Mouse (Mus musculus) MEL (cell line): ENCODE measurements around the gene Klhl1. TPM values are rescaled to one million over a fixed set of nuclear protein-coding genes. Genes with fewer than 3 reads are reported as not detected.

Experiments used
- DNase-seq: peaks from one replicate; pipeline ENCODE4 v3.0.0; 2011; ENCODE audit warnings: low read depth, low spot score
- H3K27ac ChIP-seq: 2 replicates; pipeline ENCODE4 v1.5.1; 2012; ENCODE audit warnings: low read depth, mild to moderate bottlenecking, control low read depth, low read length, moderate library complexity; ENCODE audit not compliant: control insufficient read depth
- H3K27me3 ChIP-seq, 2 experiments: fragments of 150-350 bp in 1 of 2; sonication (generic) in 1 of 2; 2 replicates each; pipeline ENCODE4 v1.6.1; 2012; ENCODE audit warnings: low read length in 2 of 2, mild to moderate bottlenecking in 2 of 2, improper control_type of control experiment in 1 of 2, moderate library complexity in 1 of 2; ENCODE audit not compliant: insufficient read depth in 2 of 2, control insufficient read depth in 1 of 2
- H3K36me3 ChIP-seq, 2 experiments: 2 replicates each; pipeline ENCODE4 v1.6.1; 2012 to 2014; ENCODE audit warnings: low read length in 2 of 2, improper control_type of control experiment in 1 of 2, inconsistent platforms in 1 of 2, mild to moderate bottlenecking in 1 of 2; ENCODE audit not compliant: insufficient read depth in 2 of 2, control insufficient read depth in 1 of 2
- H3K4me1 ChIP-seq, 2 experiments: fragments of 150-350 bp in 1 of 2; sonication (generic) in 1 of 2; 2 replicates each; pipeline ENCODE4 v1.6.1; 2012; ENCODE audit warnings: low read length in 2 of 2, improper control_type of control experiment in 1 of 2, mild to moderate bottlenecking in 1 of 2; ENCODE audit not compliant: insufficient read depth in 2 of 2, control insufficient read depth in 1 of 2
- H3K4me3 ChIP-seq, 2 experiments: fragments of 150-350 bp in 1 of 2; sonication (generic) in 1 of 2; 2 replicates each; pipeline ENCODE4 v1.5.1; 2012; ENCODE audit warnings: low read depth in 2 of 2, low read length in 2 of 2, mild to moderate bottlenecking in 2 of 2, moderate library complexity in 2 of 2, control low read depth in 1 of 2, improper control_type of control experiment in 1 of 2; ENCODE audit not compliant: control insufficient read depth in 1 of 2, insufficient read depth in 1 of 2
- H3K79me2 ChIP-seq: 2 replicates; pipeline ENCODE4 v1.6.1; 2012; ENCODE audit warnings: mild to moderate bottlenecking, low read length, moderate library complexity; ENCODE audit not compliant: control insufficient read depth, poor library complexity, insufficient read depth
- H3K9ac ChIP-seq: 2 replicates; pipeline ENCODE4 v1.6.1; 2012; ENCODE audit warnings: low read depth, mild to moderate bottlenecking, control low read depth, low read length, moderate library complexity; ENCODE audit not compliant: control insufficient read depth, poor library complexity, severe bottlenecking
- H3K9me3 ChIP-seq: fragments of 150-350 bp; sonication (generic); replicated peaks from 2 replicates; pipeline ENCODE4 v1.6.1; 2012; ENCODE audit warnings: mild to moderate bottlenecking, low read length, improper control_type of control experiment, moderate library complexity; ENCODE audit not compliant: insufficient read depth
- CTCF ChIP-seq, 3 experiments: IDR thresholded peaks in 2 of 3; conservative IDR thresholded peaks in 1 of 3; 2 replicates each; pipeline ENCODE4 v1.5.1; 2011 to 2012; ENCODE audit warnings: low read length in 3 of 3, low read depth in 2 of 3, mild to moderate bottlenecking in 2 of 3, improper control_type of control experiment in 1 of 3, inconsistent platforms in 1 of 3, mixed read lengths in 1 of 3, moderate library complexity in 1 of 3; ENCODE audit not compliant: control insufficient read depth in 1 of 3, insufficient read depth in 1 of 3, poor library complexity in 1 of 3, severe bottlenecking in 1 of 3
- GATA1 ChIP-seq: IDR thresholded peaks from 2 replicates; pipeline ENCODE4 v1.6.1; 2011; ENCODE audit warnings: low read depth, low read length, improper control_type of control experiment
- MYB ChIP-seq: IDR thresholded peaks from 2 replicates; pipeline ENCODE4 v1.6.1; 2011; ENCODE audit warnings: mild to moderate bottlenecking, low read depth, low read length, improper control_type of control experiment
- MYC ChIP-seq: IDR thresholded peaks from 2 replicates; pipeline ENCODE4 v1.6.1; 2011; ENCODE audit warnings: low read depth, mild to moderate bottlenecking, low read length, improper control_type of control experiment, moderate library complexity
- NRF1 ChIP-seq: IDR thresholded peaks from 2 replicates; pipeline ENCODE4 v1.6.1; 2014; ENCODE audit warnings: low read depth, mild to moderate bottlenecking, inconsistent platforms, low read length, improper control_type of control experiment, moderate library complexity; ENCODE audit not compliant: poor library complexity, insufficient read depth, severe bottlenecking
- ZC3H11A ChIP-seq: IDR thresholded peaks from 2 replicates; pipeline ENCODE4 v1.6.1; 2012; ENCODE audit warnings: low read depth, mild to moderate bottlenecking, inconsistent platforms, low read length, improper control_type of control experiment
- ZMIZ1 ChIP-seq: IDR thresholded peaks from 2 replicates; pipeline ENCODE4 v1.6.1; 2012; ENCODE audit warnings: low read depth, mild to moderate bottlenecking, inconsistent platforms, low read length, improper control_type of control experiment, moderate library complexity
- polyA plus RNA-seq, 2 experiments: library from polyadenylated mRNA; stranded (reverse) in 1 of 2; unstranded in 1 of 2; fragments of >175 nt in 1 of 2; fragments of >200 nt in 1 of 2; gene quantifications; 2 replicates each; pipeline versions ENCODE4 v1.2.1 to v1.2.4; 2012; ENCODE audit warnings: low replicate concordance in 2 of 2, low read depth in 1 of 2; ENCODE audit not compliant: insufficient read length in 2 of 2, insufficient read depth in 1 of 2, missing spikeins in 1 of 2
- total RNA-seq: library from RNA; depleted of rRNA; stranded (reverse); fragments of 300-350 nt; gene quantifications from 2 replicates; pipeline ENCODE4 v1.2.3, GENCODE M21; 2012

Klhl1 gene
- total and polyA plus RNA-seq, 3 experiments = not detected

- no peak for DNase-seq
- H3K4me3 ChIP-seq = no peak overlapping the region
- H3K9ac ChIP-seq = no peak overlapping the region
- TF ChIP-seq ZC3H11A (no peak), CTCF (IDR thresholded peaks at IDR 0.05 in 2 of 3, conservative IDR thresholded peaks at IDR 0.05 in 1 of 3; ENCODE audit: control insufficient read depth in 1 of 3, insufficient read depth in 1 of 3, low read depth in 2 of 3, low read length in 3 of 3, poor library complexity in 1 of 3, severe bottlenecking in 1 of 3) (no peak), ZMIZ1 (no peak), MYB (no peak), NRF1 (no peak), MYC (no peak)
- TF ChIP-seq, all 39 proteins: peak for 0
- Histone ChIP-seq H3K79me2 (no peaks in the 10 kb centered on the region), H3K36me3 (no peaks in the 10 kb centered on the region), H3K27me3 (no peaks in the 10 kb centered on the region), H3K9me3 (no peaks in the 10 kb centered on the region), H3K27ac (no peak overlapping the region), H3K4me1 (no peaks in the 10 kb centered on the region)
These were observed 437.2 kb downstream of the Klhl1 start for GRCm38 (mm10) chr14:96081681-96082207.

DNA sequence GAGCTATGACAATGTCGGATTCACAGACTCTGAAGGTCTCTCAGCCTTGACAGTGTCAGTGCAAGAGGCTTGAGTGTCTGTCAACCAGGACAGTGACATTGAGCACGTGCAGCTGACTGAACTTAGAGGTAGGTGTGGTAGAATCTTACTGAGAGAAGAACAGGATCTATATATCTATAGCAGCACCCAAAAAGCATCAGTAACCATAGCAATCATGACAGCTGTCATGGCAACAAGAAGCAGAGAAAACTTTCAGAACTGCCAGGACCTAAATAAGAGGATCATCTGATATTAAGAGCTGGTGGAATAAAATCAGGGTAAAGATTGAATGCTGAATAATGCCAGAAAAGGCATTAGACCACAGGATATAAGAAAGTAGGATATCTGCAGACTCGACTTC, 453.0 kb downstream of the Klhl1 start:
- Histone ChIP-seq H3K9ac (no peak overlapping the region), H3K27ac (no peak overlapping the region), H3K79me2 (no peaks in the 10 kb centered on the region), H3K9me3 (no peaks in the 10 kb centered on the region), H3K36me3 (no peaks in the 10 kb centered on the region), H3K4me3 (no peak overlapping the region), H3K4me1 (no peaks in the 10 kb centered on the region), H3K27me3 (no peaks in the 10 kb centered on the region)
- no peak for TF ChIP-seq GATA1
- no peak for DNase-seq
